11 mouse cellular contexts compared by ENCODE assay signal in the genomic region with DNA sequence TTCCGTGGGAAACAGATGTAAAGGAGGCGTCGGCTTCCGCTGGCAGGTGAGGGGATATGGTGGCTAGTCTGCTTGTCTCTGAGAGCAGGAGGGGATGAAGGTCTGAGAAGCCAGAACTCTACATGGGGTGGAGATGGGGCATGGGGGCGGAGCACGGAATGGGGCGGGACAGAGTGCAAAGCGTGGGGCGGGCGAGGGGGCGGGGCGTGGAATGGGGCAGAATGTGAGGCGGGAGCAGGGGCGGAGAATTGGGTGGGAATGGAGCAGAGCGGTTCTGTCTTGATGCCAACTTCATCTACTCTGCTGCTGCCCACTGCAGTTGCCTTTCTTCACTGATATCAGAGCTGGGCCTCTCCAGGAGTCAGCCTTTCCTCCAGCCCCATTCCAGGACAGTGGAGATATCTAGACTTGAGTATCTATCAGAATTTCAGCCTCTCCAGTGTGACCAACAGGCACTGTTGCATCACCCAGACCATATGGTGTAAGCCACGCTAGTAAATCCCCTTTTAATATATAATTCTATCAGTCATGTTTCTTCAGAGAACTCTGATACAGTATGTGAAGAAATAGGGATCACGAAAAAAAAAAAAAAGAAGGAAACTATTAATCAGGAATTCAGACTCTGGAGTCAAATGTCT. TPM values are rescaled to one million over a fixed set of nuclear protein-coding genes. Genes with fewer than 3 reads are reported as not detected.
DNase-seq lines count a peak whose midpoint lies in the region; ATAC-seq lines count a peak whose summit lies in the region.
"Had no signal": no experiment of that assay in that cellular context is flagged by ENCODE, and none has a peak within 500 bp of the region (broad histone marks: within the 10 kb centered on the region; RNA-seq: fewer than 3 reads in every experiment).

No protein-coding gene starts in this region.

- H3K27ac ChIP-seq in kidney, embryonic 16.5 days (ENCODE audit: low read length): no peak overlapping the region
- H3K27ac ChIP-seq in limb, embryonic 13.5 days: no peak overlapping the region

- peak overlapping the region; percentile 26 for H3K4me2 ChIP-seq in kidney, embryonic 16.5 days (replicated peaks; ENCODE audit: low read depth, low read length)
- H3K4me2 ChIP-seq in limb, embryonic 13.5 days (replicated peaks): 0 out of 2 replicates have a peak overlapping the region, but pooled peaks have one; percentile 7

- H3K36me3 ChIP-seq in kidney, embryonic 16.5 days (ENCODE audit: insufficient read depth, low read length): no peaks in the 10 kb centered on the region
- no peaks in the 10 kb centered on the region for H3K36me3 ChIP-seq in limb, embryonic 13.5 days
- H3K36me3 ChIP-seq in splenic B cell, adult 2 months (ENCODE audit: control insufficient read depth, insufficient read depth, low read length, poor library complexity, severe bottlenecking): no peaks in the 10 kb centered on the region

- no peak for DNase-seq in kidney, adult 18-20 months
- DNase-seq in ZHBTc4 (ENCODE audit: low read depth, low spot score): peak; percentile 85
- DNase-seq in splenic B cell, adult 2 months (ENCODE audit: low read depth, low spot score): peak; percentile 41
- no peak for DNase-seq in T-cell, adult 2 months (ENCODE audit: low spot score)
- no peak for DNase-seq in urinary bladder, adult 18-20 months (ENCODE audit: low spot score in 2 of 2)
- DNase-seq: heart, adult 18-20 months; layer of hippocampus, adult 9-11 months had no signal

- no peaks in the 10 kb centered on the region for H3K9me3 ChIP-seq in kidney, embryonic 16.5 days (ENCODE audit: low read length)
- H3K9me3 ChIP-seq in limb, embryonic 13.5 days: no peaks in the 10 kb centered on the region

- no peaks in the 10 kb centered on the region for H3K27me3 ChIP-seq in kidney, embryonic 16.5 days (ENCODE audit: insufficient read depth, low read length)
- no peaks in the 10 kb centered on the region for H3K27me3 ChIP-seq in limb, embryonic 13.5 days
- H3K27me3 ChIP-seq in splenic B cell, adult 2 months (ENCODE audit: control insufficient read depth, insufficient read depth, low read length, poor library complexity, severe bottlenecking): no peaks in the 10 kb centered on the region

- ATAC-seq in kidney, embryonic 16.5 days (ENCODE audit: low FRiP score, low TSS enrichment): peak; percentile 57; the same call in 1 of the 2 replicates
- no peak for ATAC-seq in limb, embryonic 13.5 days (ENCODE audit: low FRiP score, low read depth)
- ATAC-seq: Patski had no signal

- H3K4me1 ChIP-seq in kidney, embryonic 16.5 days (ENCODE audit: insufficient read depth, low read length): no peaks in the 10 kb centered on the region; the same call in 1 of the 2 replicates
- no peaks in the 10 kb centered on the region; the same call in 1 of the 2 replicates for H3K4me1 ChIP-seq in limb, embryonic 13.5 days

- WGBS in kidney, embryonic 16.5 days: 32% methylated on average over 17 of the region's 17 CpGs
- 32% methylated on average over 17 of the region's 17 CpGs for WGBS in limb, embryonic 13.5 days

- no peak overlapping the region for H3K4me3 ChIP-seq in kidney, embryonic 16.5 days (ENCODE audit: low read length)
- H3K4me3 ChIP-seq in limb, embryonic 13.5 days: no peak overlapping the region
- H3K4me3 ChIP-seq: megakaryocyte, embryonic 14.5 days had no signal

- no peak overlapping the region for H3K9ac ChIP-seq in kidney, embryonic 16.5 days (replicated peaks; ENCODE audit: low read length)
- no peak overlapping the region for H3K9ac ChIP-seq in limb, embryonic 13.5 days

RNA-seq across cellular contexts. Expression of gene Myl7, which starts 21.9 kb away (rescaled TPM):
- polyA plus RNA-seq in kidney, embryonic 16.5 days (2015; fragmentation: Nextera tagmentation; extraction: Ambion mirVana): 5.1 and 9.1 TPM in 2 replicates
- 0.80 TPM in 1 of 2 replicates, not detected in the other for polyA plus RNA-seq in limb, embryonic 13.5 days (2015; fragmentation: Nextera tagmentation; extraction: Ambion mirVana)
- polyA plus RNA-seq: Patski had no signal

RNA-seq across cellular contexts. Expression of gene Gck, which starts 29.4 kb away (rescaled TPM):
- 1.7 and 2.0 TPM in 2 replicates for polyA plus RNA-seq in kidney, embryonic 16.5 days (2015; fragmentation: Nextera tagmentation; extraction: Ambion mirVana)
- 1.5 and 2.8 TPM in 2 replicates for polyA plus RNA-seq in limb, embryonic 13.5 days (2015; fragmentation: Nextera tagmentation; extraction: Ambion mirVana)

RNA-seq across cellular contexts. Expression of gene Ykt6, which starts 35.1 kb away (rescaled TPM):
- 56.1 and 61.8 TPM in 2 replicates for polyA plus RNA-seq in kidney, embryonic 16.5 days (2015; fragmentation: Nextera tagmentation; extraction: Ambion mirVana)
- 64.4 and 66.6 TPM in 2 replicates for polyA plus RNA-seq in limb, embryonic 13.5 days (2015; fragmentation: Nextera tagmentation; extraction: Ambion mirVana)

RNA-seq across cellular contexts. Expression of gene Pold2, which starts 42.4 kb away (rescaled TPM):
- polyA plus RNA-seq in kidney, embryonic 16.5 days (2015; fragmentation: Nextera tagmentation; extraction: Ambion mirVana): 152 and 155 TPM in 2 replicates
- polyA plus RNA-seq in limb, embryonic 13.5 days (2015; fragmentation: Nextera tagmentation; extraction: Ambion mirVana): 125 and 137 TPM in 2 replicates

RNA-seq across cellular contexts. Expression of gene Aebp1, which starts 58.7 kb away (rescaled TPM):
- 59.6 and 61.1 TPM in 2 replicates for polyA plus RNA-seq in kidney, embryonic 16.5 days (2015; fragmentation: Nextera tagmentation; extraction: Ambion mirVana)
- polyA plus RNA-seq in limb, embryonic 13.5 days (2015; fragmentation: Nextera tagmentation; extraction: Ambion mirVana): 36.8 and 38.1 TPM in 2 replicates

Comparison
In these comparisons a context has a peak if more than half of its experiments do, and no peak if none do; other contexts are left out.
1. DNase-seq: peak in ZHBTc4 (single experiment) and splenic B cell, adult 2 months (single experiment); none in kidney, adult 18-20 months (single experiment), T-cell, adult 2 months (single experiment) and urinary bladder, adult 18-20 months (0 of 2).